Mouse (Mus musculus) spleen, adult 2 months (tissue): ENCODE measurements around the gene Gon7.

ENCODE experiments used
- CTCF ChIP-seq: fragments of 200-500 bp; IDR thresholded peaks from 2 replicates; pipeline ENCODE4 v1.5.1; 2011; ENCODE audit warnings: mild to moderate bottlenecking, inconsistent platforms; ENCODE audit not compliant: insufficient read depth, insufficient read length, insufficient replicate concordance; ENCODE audit errors: extremely low read depth
- POLR2A ChIP-seq: fragments of 200-500 bp; IDR thresholded peaks from 2 replicates; pipeline ENCODE4 v1.6.1; 2011; ENCODE audit warnings: low read depth, low read length, inconsistent platforms

DNA sequence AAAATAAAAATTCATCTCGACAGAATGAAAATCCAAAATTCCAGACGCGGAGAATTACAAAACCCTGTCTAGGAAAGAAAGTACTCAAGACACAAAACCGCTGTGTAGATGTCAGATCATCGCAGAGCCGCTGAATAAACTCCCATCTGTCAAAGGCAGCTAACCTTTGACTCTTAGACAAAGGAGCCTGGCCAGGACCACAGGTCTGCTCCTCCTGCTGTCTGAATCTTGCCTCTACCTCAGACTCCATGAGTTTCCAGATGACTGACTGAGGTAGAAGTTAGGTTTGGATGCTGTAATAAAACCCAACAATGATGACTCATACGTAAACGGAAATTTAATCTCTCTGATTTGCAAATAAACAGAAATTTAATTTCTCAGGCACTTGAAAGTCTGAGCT is 34.6 kb downstream of the Gon7 start:
- TF ChIP-seq CTCF: no peak
- TF ChIP-seq POLR2A: no peak
